Mouse (Mus musculus) layer of hippocampus, adult 9-11 months (tissue): Measurements from ENCODE around the gene Ip6k2.

Source experiments
- DNase-seq: peaks from one replicate; pipeline ENCODE4 v3.0.0; 2022

Ip6k2 gene

DNA sequence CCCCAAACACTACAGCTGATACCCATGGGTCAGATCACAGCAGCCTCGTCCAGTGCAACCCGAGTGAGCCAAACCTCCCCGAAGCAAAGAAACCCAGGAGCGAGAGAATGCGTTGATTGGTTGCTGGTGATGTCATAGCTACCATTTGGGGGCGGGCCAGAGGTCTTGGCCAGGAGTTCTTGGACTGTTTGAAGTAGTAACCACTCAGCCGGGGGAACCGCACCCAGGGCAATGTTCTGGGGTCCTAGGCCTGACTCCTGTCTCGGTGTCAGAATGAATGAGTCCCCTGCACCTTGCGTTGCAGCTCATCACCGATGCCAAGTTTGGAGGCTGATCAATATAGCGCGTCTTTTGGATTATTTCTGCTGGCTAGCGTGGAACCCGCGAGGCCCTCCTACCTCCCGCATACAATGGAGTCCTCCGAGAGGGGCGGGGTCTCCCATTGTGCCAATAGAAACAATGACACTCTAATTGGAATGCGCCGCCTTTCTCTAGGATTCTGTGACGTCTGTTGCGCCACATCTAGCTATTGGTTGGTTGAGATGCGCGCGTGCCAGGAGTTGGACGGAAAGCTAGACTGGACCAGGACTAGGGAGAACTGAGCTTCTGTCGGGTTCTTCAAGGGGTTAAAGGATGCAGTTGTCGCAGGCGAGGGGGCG lies 41.3 kb downstream of the Ip6k2 start:
- peak; percentile 95 for DNase-seq

GRCm38 (mm10) chr9:108825820-108826699 lies 42.5 kb downstream of the Ip6k2 start, which contains the start of gene Celsr3:
TSS of gene Celsr3 (plus strand) at chr9:108826320.
- peak; percentile 89 for DNase-seq

DNA sequence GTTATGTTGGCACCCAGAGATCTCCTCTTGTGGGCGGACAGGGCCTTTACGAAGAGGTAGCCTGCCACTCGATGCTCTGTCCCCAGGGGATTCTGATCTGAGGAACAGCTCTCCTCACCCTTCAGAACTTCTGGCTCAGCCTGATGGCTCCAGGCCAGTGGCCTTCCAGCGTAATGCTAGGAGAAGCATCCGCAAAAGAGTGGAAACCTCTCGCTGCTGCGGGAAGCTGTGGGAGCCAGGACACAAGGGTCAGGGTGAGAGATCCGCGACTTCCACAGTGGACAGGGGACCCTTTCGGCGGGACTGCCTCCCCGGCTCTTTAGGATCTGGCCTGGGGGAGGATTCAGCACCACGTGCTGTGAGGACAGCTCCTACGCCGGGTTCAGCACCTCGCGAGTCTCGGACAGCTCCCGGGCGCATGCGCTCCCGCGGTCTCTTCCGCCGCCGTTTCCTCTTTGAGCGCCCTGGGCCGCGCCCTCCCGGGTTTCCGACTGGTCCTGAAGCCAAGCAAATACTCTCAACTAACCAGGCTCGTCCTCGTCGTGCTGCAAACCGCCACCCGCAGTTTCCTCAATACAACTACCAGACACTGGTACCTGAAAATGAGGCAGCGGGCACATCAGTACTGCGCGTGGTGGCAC lies 43.2 kb downstream of the Ip6k2 start:
- DNase-seq, result no peak

- DNase-seq, result no peak
These were observed 43.9 kb downstream of the Ip6k2 start for GRCm38 (mm10) chr9:108827454-108827853.

DNA sequence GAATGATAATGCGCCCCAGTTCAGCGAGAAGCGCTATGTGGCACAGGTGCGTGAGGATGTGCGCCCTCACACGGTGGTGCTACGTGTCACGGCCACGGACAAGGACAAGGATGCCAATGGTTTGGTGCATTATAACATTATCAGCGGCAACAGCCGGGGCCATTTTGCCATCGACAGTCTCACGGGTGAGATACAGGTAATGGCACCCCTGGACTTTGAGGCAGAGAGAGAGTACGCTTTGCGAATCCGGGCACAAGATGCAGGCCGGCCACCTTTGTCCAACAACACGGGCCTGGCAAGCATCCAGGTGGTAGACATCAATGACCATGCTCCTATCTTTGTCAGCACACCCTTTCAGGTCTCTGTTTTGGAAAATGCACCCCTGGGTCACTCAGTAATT lies 44.3 kb downstream of the Ip6k2 start:
- no peak for DNase-seq

- DNase-seq, result no peak
These were observed 48.0 kb downstream of the Ip6k2 start for GRCm38 (mm10) chr9:108831637-108832036.

DNA sequence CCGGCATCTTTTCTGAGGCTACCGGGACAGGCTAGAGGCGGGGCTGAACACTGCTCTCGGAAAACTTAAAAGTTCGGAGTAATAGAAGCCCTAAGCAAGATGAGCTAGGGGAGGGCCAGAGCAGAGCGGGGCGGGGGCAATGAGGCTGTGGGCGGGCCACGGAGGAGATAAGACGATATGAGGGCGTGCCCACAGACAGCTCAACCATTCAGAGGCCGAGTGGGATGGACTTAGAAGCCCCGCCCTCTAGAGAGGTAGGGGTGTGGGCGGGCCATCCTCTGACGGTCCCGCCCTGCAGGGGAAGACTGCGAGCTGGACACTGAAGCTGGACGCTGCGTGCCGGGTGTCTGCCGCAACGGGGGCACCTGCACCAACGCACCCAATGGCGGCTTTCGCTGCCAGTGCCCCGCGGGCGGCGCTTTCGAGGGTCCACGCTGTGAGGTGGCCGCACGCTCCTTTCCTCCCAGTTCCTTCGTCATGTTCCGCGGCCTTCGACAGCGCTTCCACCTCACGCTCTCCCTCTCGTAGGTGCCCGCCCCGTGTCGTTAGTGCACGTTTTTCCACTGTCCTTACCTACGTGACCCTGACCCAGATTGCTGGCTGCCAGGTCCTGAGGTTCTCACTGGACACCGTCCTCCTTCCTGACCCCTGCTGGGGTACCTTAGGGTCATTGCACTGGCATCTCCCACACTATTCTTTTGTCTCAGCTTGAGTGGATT lies 49.0 kb downstream of the Ip6k2 start:
- peak; percentile 92 for DNase-seq

DNA sequence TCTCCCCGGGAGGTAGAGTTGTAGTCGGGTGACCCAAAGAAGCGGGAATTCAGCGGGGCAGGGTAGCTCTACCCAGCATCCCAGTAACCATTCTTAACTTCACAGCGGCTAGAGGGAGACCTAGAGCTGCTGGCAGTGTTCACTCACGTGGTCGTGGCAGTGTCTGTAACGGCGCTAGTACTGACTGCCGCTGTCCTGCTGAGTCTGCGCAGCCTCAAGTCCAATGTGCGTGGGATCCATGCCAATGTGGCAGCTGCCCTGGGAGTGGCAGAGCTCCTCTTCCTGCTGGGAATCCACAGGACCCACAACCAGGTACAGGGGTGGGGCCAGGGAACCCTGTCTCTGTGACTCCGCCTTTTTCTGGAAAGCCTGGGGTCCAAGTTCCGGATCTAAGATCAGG lies 59.4 kb downstream of the Ip6k2 start:
- peak; percentile 72 for DNase-seq

GRCm38 (mm10) chr9:108845390-108845789 lies 61.8 kb downstream of the Ip6k2 start:
- DNase-seq, result no peak

DNA sequence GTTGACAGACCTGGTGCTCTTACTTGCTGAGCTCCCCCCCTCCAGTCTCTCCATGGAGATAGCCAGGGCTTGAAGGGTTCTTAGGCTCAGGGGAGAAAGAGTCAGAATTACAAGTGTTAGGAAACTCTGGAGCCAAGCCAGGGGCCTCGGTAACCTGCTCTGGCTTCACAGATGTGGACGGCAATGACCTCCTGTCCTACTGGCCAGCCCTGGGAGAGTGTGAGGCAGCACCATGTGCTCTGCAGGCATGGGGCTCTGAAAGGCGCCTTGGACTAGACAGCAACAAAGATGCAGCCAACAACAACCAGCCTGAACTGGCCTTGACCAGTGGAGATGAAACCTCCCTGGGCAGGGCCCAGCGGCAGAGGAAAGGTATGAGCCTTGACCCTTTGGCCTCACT lies 63.8 kb downstream of the Ip6k2 start:
- DNase-seq, result no peak

- DNase-seq, result no peak
These were observed 64.8 kb downstream of the Ip6k2 start for GRCm38 (mm10) chr9:108848419-108848818.

DNA sequence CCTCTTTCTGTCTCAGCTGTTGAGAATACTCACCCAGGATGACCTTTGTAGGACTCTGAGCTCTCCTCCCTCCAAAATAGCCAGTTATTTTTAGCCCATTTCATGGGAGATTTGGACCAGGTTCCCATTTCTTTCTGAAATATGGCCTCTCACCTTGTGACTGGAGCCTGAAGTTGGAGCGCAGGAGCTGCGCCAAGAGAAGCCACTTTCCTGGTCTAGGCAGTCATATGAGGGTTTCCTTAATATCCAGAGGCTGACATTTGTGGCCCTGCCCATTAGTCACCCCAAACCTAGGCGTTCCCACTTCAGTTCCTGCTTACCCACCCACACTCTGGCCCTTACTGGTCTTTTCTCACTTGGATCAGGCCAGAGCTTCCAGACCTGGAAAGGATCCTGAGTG lies 69.4 kb downstream of the Ip6k2 start, which contains the start of gene Slc26a6:
Slc26a6 (plus strand) TSS at position 308 of the 400 bp plus-strand sequence.
- DNase-seq, result no peak

- DNase-seq, result peak; percentile 94
These were observed 70.1 kb downstream of the Ip6k2 start for GRCm38 (mm10) chr9:108853635-108854240.

DNA sequence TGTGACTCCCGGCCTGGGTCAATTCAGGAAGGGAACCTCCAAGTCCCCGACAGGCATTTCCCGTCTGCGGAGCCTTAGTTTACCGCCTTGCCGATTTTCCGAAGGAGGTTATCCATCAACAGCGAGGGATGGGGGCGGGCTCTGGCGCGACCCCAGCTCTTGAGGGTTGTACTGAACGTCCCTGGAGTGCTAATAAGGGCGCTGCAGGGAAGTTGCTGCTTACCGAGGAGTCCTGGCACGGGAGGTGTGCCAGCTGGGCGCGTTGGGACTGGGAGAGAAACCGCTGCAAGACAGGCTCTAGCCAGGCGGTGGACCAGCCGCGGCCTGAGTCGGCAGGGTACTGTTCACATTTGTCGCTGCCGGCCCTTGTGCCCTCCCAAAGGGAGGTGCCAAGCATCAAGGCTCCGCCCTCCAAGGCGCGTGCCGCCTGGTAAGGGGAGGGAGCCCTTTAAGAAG lies 70.7 kb downstream of the Ip6k2 start:
- DNase-seq, result peak; percentile 87

DNA sequence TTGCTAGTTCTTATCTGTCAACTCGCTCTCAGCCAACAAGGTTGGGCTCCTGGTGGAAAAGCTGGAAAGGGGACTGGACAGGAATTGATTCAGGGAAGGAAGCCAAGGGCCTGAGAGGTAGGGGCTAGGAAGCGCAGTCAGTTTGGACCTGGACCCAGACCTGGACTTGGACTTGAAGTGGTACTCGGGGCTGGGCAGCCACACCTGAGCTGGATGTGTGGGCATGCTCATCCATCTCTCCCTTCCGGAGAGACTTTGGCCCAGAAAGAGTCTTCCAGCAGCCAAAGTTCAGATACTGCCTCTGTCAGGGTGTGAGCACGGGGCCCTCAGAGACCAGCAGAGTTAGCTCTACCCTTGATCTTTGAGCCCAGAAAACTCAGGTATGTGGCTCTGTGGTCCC lies 71.7 kb downstream of the Ip6k2 start:
- no peak for DNase-seq
